Mouse (Mus musculus) forebrain, embryonic 14.5 days (tissue): ENCODE measurements around the gene Kif3c. TPM values are rescaled to one million over a fixed set of nuclear protein-coding genes. Genes with fewer than 3 reads are reported as not detected.
A peak's percentile ranks its signal among the peaks of the same experiment; 100 is the strongest.

Source experiments
- ATAC-seq: fragments of 200-750 bp; cut with Nextera tagmentation; 2 replicates; pipeline ENCODE4 v1.8.0; 2017; ENCODE audit warnings: mild to moderate bottlenecking, moderate library complexity
- DNase-seq: peaks from one replicate; pipeline ENCODE4 v3.0.0-alpha.2; 2015; ENCODE audit warnings: low spot score
- H3K27ac ChIP-seq: fragments of 300-500 bp; sonication (generic); 2 replicates; pipeline ENCODE4 v1.5.1; 2014; ENCODE audit warnings: low read depth, mild to moderate bottlenecking, control low read depth, low read length, moderate library complexity
- H3K27me3 ChIP-seq: fragments of 300-500 bp; sonication (generic); replicated peaks from 2 replicates; pipeline ENCODE4 v1.6.1; 2014; ENCODE audit warnings: low read length, control low read depth, mixed read lengths; ENCODE audit not compliant: control insufficient read depth, insufficient read depth
- H3K36me3 ChIP-seq: fragments of 300-500 bp; sonication (generic); 2 replicates; pipeline ENCODE4 v1.6.1; 2014; ENCODE audit warnings: low read length, control low read depth; ENCODE audit not compliant: control insufficient read depth, insufficient read depth
- H3K4me1 ChIP-seq: fragments of 300-500 bp; sonication (generic); 2 replicates; pipeline ENCODE4 v1.6.1; 2014; ENCODE audit warnings: antibody characterized with exemption, low read length, control low read depth; ENCODE audit not compliant: control insufficient read depth, insufficient read depth
- H3K4me2 ChIP-seq: fragments of 300-500 bp; sonication (generic); 2 replicates; pipeline ENCODE4 v1.6.1; 2014; ENCODE audit warnings: mild to moderate bottlenecking, control low read depth, low read length
- H3K4me3 ChIP-seq: fragments of 300-500 bp; sonication (generic); 2 replicates; pipeline ENCODE4 v1.5.1; 2014; ENCODE audit warnings: low read depth, low read length, control low read depth
- H3K9ac ChIP-seq: fragments of 300-500 bp; sonication (generic); 2 replicates; pipeline ENCODE4 v1.6.1; 2014; ENCODE audit warnings: mild to moderate bottlenecking, low read length, control low read depth, moderate library complexity
- H3K9me3 ChIP-seq: fragments of 300-500 bp; sonication (generic); replicated peaks from 2 replicates; pipeline ENCODE4 v1.6.1; 2016; ENCODE audit warnings: low read length, control low read depth, mixed read lengths; ENCODE audit not compliant: control insufficient read depth
- WGBS: fragments of 180-500 bp; shearing (Covaris S2); extraction: QIAGEN DNeasy Blood & Tissue Kit; methylation state at CpG from one replicate; pipeline ENCODE4 v1.1.7; 2014; 5-methylcytosine and 5-hydroxymethylcytosine counted together
- polyA plus RNA-seq: library from polyadenylated mRNA; unstranded; fragments of >200 nt; fragmentation: Nextera tagmentation; extraction: Ambion mirVana; gene quantifications from 2 replicates; pipeline ENCODE4 v1.2.1, GENCODE M21; 2014

Kif3c gene
- polyA plus RNA-seq: 50.8 and 78.5 TPM in 2 replicates

DNA sequence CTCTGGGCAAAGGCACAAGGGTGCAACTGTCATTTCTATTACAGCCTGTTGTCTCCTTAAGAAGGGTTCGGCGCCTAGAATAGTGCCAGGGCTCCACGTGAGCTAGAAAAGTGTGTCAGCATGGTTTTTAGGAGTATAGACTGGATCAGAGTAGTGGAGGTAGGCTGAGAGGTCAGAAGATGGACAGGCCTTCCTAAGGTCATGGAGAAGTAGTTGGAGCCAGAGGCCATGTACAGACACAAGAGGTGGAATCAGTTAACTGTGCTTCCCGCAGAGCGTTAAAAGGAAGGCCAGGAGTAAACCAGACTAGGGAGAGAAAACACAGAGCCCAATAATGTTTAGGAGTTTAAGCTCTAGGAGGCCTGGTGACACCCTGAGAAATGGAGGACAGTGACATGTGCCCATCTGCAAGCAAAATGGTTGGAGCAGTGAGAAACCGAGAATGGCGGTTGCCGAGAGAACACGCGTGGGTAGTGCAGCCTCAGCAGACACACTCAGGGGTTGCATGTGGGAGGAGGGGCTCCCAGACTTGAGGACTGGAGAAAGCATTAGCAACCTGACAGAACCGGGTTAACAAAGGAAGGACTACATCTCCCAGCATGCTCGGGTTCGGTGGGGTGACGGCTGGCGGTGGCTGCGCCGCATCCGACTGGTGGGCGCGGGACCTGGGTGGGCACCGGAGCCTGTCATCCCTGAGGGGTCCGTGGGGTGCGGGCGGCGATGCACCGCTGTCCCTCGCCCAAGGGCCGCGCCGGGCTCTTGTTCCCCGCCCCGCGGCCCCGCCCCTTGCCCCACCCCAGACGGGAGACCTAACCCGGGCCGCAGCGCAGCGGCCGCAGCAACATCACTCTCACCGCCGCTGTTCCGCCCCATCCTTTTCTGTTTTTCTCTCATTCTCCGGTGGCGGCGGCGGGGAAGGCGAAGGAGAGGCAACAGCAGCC is at the start of gene Kif3c:
Kif3c (plus strand) TSS at position 625 of the 941 bp plus-strand sequence.
- ATAC-seq (peak; percentile 95), DNase-seq (peak; percentile 97)
- Histone ChIP-seq H3K4me2 (peak within 1 kb of the TSS; percentile 81), H3K36me3 (peaks cover 15% of the 10 kb centered on the region), H3K27me3 (no peaks in the 10 kb centered on the region), H3K9me3 (peaks cover 4% of the 10 kb centered on the region; the same call in 1 of the 2 replicates), H3K4me3 (peak within 1 kb of the TSS; percentile 85), H3K9ac (peak within 1 kb of the TSS; percentile 98), H3K4me1 (peaks cover 32% of the 10 kb centered on the region), H3K27ac (peak within 1 kb of the TSS; percentile 96)
- WGBS: 9% methylated on average over 40 of the region's 48 CpGs

DNA sequence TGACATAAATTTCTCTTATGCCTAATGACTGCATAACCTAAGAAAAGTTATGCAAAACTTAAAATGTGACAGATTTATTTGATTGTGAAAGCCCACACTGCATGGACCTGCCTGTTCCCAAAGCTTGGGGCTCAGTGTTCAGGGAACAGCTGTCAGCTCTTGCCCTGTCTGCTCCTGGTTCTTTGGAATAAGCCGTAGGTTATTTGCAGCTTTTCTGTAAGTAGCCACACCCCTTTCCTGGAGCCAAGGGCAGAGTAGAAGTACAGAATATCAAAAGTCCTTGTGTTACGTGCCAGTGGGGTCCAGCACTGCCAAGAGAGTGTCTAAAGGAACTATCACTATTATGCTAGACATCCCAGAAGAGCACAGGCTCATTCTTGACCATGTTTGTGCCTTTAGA is 48.8 kb upstream of the Kif3c start:
- Histone ChIP-seq H3K27me3 (no peaks in the 10 kb centered on the region), H3K4me2 (no peak overlapping the region), H3K36me3 (no peaks in the 10 kb centered on the region), H3K4me1 (no peaks in the 10 kb centered on the region), H3K9me3 (no peaks in the 10 kb centered on the region), H3K27ac (no peak overlapping the region), H3K9ac (no peak overlapping the region), H3K4me3 (no peak overlapping the region)
- no peak for DNase-seq
- 51% methylated on average over 2 of the region's 2 CpGs for WGBS
- no peak for ATAC-seq

DNA sequence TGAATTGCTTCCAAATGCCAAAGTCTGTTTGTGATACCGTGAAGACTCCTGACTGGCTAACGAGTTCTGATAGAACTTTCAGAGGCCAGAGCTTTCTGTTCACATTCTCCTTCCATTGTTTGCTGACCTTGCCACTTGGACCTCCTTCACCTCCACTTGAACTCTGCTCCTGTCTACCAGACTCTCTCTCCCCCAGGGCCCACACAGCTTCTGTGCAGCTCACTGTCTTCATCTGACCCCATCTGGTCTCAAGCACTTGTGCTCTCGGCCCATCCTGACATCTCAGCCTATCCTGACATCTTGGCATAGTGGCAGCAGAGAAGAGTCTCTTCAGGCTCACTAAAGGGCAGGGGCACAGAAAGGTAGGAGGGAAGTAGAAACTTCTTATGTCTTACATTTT is 48.0 kb upstream of the Kif3c start:
- no peak for DNase-seq
- Histone ChIP-seq H3K36me3 (no peaks in the 10 kb centered on the region), H3K4me2 (no peak overlapping the region), H3K9ac (no peak overlapping the region), H3K27ac (no peak overlapping the region), H3K27me3 (no peaks in the 10 kb centered on the region), H3K4me1 (no peaks in the 10 kb centered on the region), H3K9me3 (no peaks in the 10 kb centered on the region), H3K4me3 (no peak overlapping the region)
- no peak for ATAC-seq
- 65% methylated on average over 3 of the region's 3 CpGs for WGBS

DNA sequence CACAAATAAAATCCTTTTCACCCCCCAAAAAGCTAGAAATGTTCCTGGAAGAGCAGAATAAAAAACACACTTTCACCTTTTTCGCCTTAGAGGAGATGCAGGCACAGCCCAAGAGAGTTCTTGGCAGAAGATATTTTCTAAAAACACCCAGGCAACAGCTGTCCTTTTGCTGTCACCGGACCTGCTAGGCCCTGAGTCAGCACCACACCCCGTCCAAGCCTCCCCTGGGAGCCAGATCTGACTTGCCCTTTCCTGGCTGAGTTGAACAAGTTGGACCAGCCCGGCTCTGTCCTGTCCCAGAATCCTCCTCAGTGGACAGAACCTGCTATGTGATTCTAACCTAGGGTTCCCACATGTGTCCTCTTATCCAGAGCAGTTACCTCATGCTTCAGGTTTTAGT is 45.6 kb upstream of the Kif3c start:
- Histone ChIP-seq H3K27me3 (no peaks in the 10 kb centered on the region), H3K9me3 (no peaks in the 10 kb centered on the region), H3K4me2 (no peak overlapping the region), H3K27ac (no peak overlapping the region), H3K4me3 (no peak overlapping the region), H3K9ac (no peak overlapping the region), H3K4me1 (no peaks in the 10 kb centered on the region), H3K36me3 (no peaks in the 10 kb centered on the region)
- no peak for ATAC-seq
- no peak for DNase-seq
- WGBS: 72% methylated on average over 4 of the region's 4 CpGs

DNA sequence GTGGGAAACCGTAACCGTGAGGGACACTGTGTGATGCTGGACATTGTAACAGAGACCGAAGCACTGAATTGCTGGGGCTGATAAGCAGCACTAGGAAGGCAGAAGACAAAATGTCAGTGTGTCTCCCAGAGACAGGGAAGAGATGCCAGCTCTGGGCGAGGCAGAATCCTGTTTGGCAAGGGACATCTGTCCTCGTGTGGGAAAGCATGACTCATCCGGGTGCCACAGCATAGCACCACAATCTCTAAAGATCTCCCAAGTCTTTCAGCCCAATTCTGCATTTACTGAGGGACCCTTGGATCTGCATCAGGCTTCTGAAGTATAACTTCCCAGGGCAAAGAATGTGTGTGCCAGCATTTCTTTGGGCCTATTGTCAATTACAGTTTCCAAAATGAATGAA is 41.7 kb upstream of the Kif3c start:
- DNase-seq (no peak), ATAC-seq (no peak)
- WGBS: 77% methylated on average over 6 of the region's 6 CpGs

DNA sequence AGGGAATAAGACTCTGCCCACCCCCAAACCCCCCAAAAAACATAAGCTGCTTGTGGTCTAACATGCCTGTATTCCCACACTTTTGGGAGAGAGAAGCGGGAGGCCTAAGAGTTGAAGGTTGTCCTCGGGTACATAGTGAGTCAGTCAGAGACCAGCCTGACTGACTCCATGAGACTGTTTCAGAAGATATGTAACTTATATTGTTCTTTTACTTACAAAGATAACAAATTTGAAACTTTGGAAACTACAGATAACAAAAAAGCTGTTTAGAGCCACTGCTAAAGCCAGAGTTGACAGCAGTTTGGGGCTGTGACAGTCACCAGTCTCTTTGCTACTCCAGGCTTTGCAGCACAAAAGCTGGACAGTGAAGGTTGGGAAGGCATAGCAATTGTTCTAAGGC is 39.7 kb upstream of the Kif3c start:
- Histone ChIP-seq H3K27me3 (no peaks in the 10 kb centered on the region), H3K4me2 (no peak overlapping the region), H3K4me1 (no peaks in the 10 kb centered on the region), H3K36me3 (no peaks in the 10 kb centered on the region), H3K27ac (no peak overlapping the region), H3K4me3 (no peak overlapping the region), H3K9me3 (0 out of 2 replicates have a peak, but pooled peaks cover 2% of the 10 kb centered on the region), H3K9ac (no peak overlapping the region)
- no peak for ATAC-seq
- no peak for DNase-seq
- WGBS: 89% methylated on average over 2 of the region's 2 CpGs

More for the DNA sequence above, 41.7 kb upstream of the Kif3c start:
- H3K4me1 ChIP-seq: no peaks in the 10 kb centered on the region
- H3K27me3 ChIP-seq: no peaks in the 10 kb centered on the region
- H3K27ac ChIP-seq: no peak overlapping the region
- no peak overlapping the region for H3K4me2 ChIP-seq
- H3K9ac ChIP-seq: no peak overlapping the region
- H3K9me3 ChIP-seq: no peaks in the 10 kb centered on the region
- no peak overlapping the region for H3K4me3 ChIP-seq
- no peaks in the 10 kb centered on the region for H3K36me3 ChIP-seq

DNA sequence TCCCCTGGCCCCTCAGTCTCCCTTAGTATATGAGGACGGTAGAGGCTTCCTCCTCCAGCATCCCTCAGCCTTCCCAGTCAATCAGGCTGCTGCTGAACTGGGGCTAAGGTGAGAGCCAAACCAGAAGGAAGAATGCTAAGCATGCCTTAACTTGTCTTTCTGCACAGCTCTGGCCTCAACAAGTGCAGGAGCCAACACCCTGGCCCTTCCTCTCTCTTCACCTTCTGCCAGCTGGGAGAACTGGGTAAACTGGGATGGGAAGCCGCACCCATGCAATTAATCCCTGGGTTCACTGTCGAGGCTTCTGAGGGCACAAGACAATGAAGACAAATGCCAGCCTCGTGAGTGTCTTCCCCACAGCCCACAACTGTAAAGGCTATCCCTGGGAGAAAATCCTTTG is 35.3 kb upstream of the Kif3c start:
- H3K4me3 ChIP-seq: no peak overlapping the region
- ATAC-seq: no peak
- H3K4me2 ChIP-seq: no peak overlapping the region
- H3K27ac ChIP-seq: no peak overlapping the region
- no peaks in the 10 kb centered on the region for H3K27me3 ChIP-seq
- H3K9me3 ChIP-seq: 0 out of 2 replicates have a peak, but pooled peaks cover 3% of the 10 kb centered on the region
- H3K4me1 ChIP-seq: no peaks in the 10 kb centered on the region
- H3K36me3 ChIP-seq: no peaks in the 10 kb centered on the region
- WGBS: 78% methylated on average over 4 of the region's 4 CpGs
- no peak for DNase-seq
- H3K9ac ChIP-seq: no peak overlapping the region

DNA sequence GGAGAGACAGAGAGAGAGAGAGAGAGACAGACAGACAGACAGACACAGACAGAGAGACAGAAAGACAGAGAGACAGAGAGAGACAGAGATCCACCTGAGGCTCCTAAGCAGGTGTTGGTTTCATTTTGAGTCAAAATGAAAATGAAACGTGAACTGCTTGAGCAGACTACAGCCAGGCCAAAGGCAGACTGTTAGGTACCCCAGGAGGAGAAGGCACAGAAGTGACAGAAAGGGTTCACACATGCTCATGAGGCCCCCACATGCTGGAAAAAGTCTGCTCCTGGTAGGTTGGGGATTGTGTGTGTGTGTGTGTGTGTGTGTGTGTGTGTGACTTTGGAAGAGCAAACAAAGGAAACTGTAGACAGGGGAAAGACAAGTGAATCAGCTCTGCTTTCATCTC is 26.0 kb upstream of the Kif3c start:
- WGBS: 72% methylated on average over 1 of the region's 1 CpGs
- Histone ChIP-seq H3K9me3 (no peaks in the 10 kb centered on the region), H3K36me3 (no peaks in the 10 kb centered on the region), H3K4me1 (no peaks in the 10 kb centered on the region), H3K9ac (no peak overlapping the region), H3K27me3 (no peaks in the 10 kb centered on the region), H3K27ac (no peak overlapping the region), H3K4me2 (no peak overlapping the region), H3K4me3 (no peak overlapping the region)
- ATAC-seq (no peak), DNase-seq (no peak)

DNA sequence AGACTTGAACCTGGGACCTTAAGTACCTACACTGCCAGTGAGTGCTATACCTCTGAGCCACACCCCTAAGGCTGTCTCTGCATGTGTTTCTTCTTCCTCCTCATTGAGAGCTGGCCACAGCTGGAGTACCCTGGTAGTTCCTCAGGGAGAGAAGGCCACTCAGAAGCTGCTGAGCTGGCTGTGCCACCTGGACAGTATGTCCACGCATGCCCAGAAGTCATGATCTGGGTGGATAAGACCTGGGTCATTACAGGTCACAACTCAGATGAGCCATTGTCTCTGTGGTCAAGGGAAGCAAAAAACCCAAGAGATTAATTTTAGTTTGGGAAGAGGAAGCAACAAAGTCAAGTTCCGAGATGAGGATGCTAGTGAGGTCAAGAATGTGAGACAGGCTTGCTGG is 20.8 kb upstream of the Kif3c start:
- H3K27me3 ChIP-seq: no peaks in the 10 kb centered on the region
- no peak overlapping the region for H3K4me2 ChIP-seq
- WGBS: 88% methylated on average over 2 of the region's 2 CpGs
- no peak overlapping the region for H3K27ac ChIP-seq
- no peak overlapping the region for H3K4me3 ChIP-seq
- DNase-seq (no peak), ATAC-seq (no peak)
- H3K36me3 ChIP-seq: no peaks in the 10 kb centered on the region
- H3K9me3 ChIP-seq: no peaks in the 10 kb centered on the region
- no peak overlapping the region for H3K9ac ChIP-seq
- H3K4me1 ChIP-seq: no peaks in the 10 kb centered on the region
